8 mouse cellular contexts compared by ENCODE assay signal in genomic region chr12:59218640-59219321, GRCm38 (mm10). TPM values are rescaled to one million over a fixed set of nuclear protein-coding genes. Genes with fewer than 3 reads are reported as not detected.
A peak's percentile ranks its signal among the peaks of the same experiment; 100 is the strongest.
DNase-seq lines count a peak whose midpoint lies in the region; ATAC-seq and TF ChIP-seq lines count a peak whose summit lies in the region.

No protein-coding gene starts in this region.

- peak overlapping the region; percentile 95 for H3K27ac ChIP-seq in intestine, postnatal 0 days (ENCODE audit: low read depth, low read length)
- peak overlapping the region; percentile 49 for H3K27ac ChIP-seq in liver, embryonic 11.5 days (ENCODE audit: low read depth, low read length)
- peak overlapping the region; percentile 94 for H3K27ac ChIP-seq in midbrain, postnatal 0 days (ENCODE audit: low read depth, low read length)

- under 1% methylated on average over 46 of the region's 69 CpGs for WGBS in intestine, postnatal 0 days
- under 1% methylated on average over 69 of the region's 69 CpGs for WGBS in liver, embryonic 11.5 days
- WGBS in midbrain, postnatal 0 days: under 1% methylated on average over 57 of the region's 69 CpGs

- peak; percentile 68 for DNase-seq in spleen, postnatal 10 days (ENCODE audit: low spot score in 2 of 2)
- DNase-seq in spleen, adult 18-20 months: no peak
- peak; percentile 28 for DNase-seq in embryo, embryonic 10 days (ENCODE audit: low spot score)
- DNase-seq in gastrocnemius, adult 8-10 months (ENCODE audit: low spot score in 2 of 2): peak; percentile 3 to 13
- DNase-seq in liver, embryonic 11.5 days (ENCODE audit: low spot score): peak; percentile 58
- DNase-seq in midbrain, postnatal 0 days (ENCODE audit: low spot score): peak; percentile 38
- peak; percentile 43 to 52 for DNase-seq in thymus, adult 18-20 months

- peak overlapping the region; percentile 88 for H3K9ac ChIP-seq in intestine, postnatal 0 days (ENCODE audit: low read depth, low read length)
- H3K9ac ChIP-seq in liver, embryonic 11.5 days (ENCODE audit: low read depth, low read length): peak overlapping the region; percentile 85
- H3K9ac ChIP-seq in midbrain, postnatal 0 days (replicated peaks; ENCODE audit: low read length, poor library complexity, severe bottlenecking): peak overlapping the region; percentile 83

- H3K9me3 ChIP-seq in intestine, postnatal 0 days (ENCODE audit: control insufficient read depth): no peaks in the 10 kb centered on the region
- no peaks in the 10 kb centered on the region for H3K9me3 ChIP-seq in liver, embryonic 11.5 days (ENCODE audit: control insufficient read depth, low read length)
- no peaks in the 10 kb centered on the region for H3K9me3 ChIP-seq in midbrain, postnatal 0 days (ENCODE audit: low read length)

- no peaks in the 10 kb centered on the region for H3K4me1 ChIP-seq in intestine, postnatal 0 days (replicated peaks; ENCODE audit: control insufficient read depth, insufficient read depth, low read length)
- peaks cover 21% of the 10 kb centered on the region for H3K4me1 ChIP-seq in liver, embryonic 11.5 days (replicated peaks; ENCODE audit: control insufficient read depth, insufficient read depth, low read length)
- peaks cover 24% of the 10 kb centered on the region for H3K4me1 ChIP-seq in midbrain, postnatal 0 days (ENCODE audit: insufficient read depth, low read length)

- H3K27me3 ChIP-seq in intestine, postnatal 0 days (replicated peaks; ENCODE audit: control insufficient read depth, insufficient read depth, low read length): no peaks in the 10 kb centered on the region
- no peaks in the 10 kb centered on the region for H3K27me3 ChIP-seq in liver, embryonic 11.5 days (replicated peaks; ENCODE audit: control insufficient read depth, insufficient read depth, low read length)
- no peaks in the 10 kb centered on the region for H3K27me3 ChIP-seq in midbrain, postnatal 0 days (ENCODE audit: insufficient read depth, low read length)

- no peak for TF ChIP-seq CTCF in intestine, postnatal 0 days (IDR thresholded peaks at IDR 0.05; ENCODE audit: low read depth)
- TF ChIP-seq CTCF in midbrain, postnatal 0 days (IDR thresholded peaks at IDR 0.05): no peak

- peak; percentile 30 for ATAC-seq in intestine, postnatal 0 days
- ATAC-seq in liver, embryonic 11.5 days (replicated peaks; ENCODE audit: low FRiP score): peak; percentile 15
- ATAC-seq in midbrain, postnatal 0 days (ENCODE audit: low FRiP score): no peak; the same call in 1 of the 2 replicates

- H3K4me3 ChIP-seq in intestine, postnatal 0 days (ENCODE audit: low read depth, low read length): peak overlapping the region; percentile 86
- peak overlapping the region; percentile 81 for H3K4me3 ChIP-seq in liver, embryonic 11.5 days (ENCODE audit: low read depth, low read length)
- peak overlapping the region; percentile 97 for H3K4me3 ChIP-seq in midbrain, postnatal 0 days (ENCODE audit: low read depth, low read length)

- no peaks in the 10 kb centered on the region for H3K36me3 ChIP-seq in intestine, postnatal 0 days (ENCODE audit: control insufficient read depth, insufficient read depth)
- H3K36me3 ChIP-seq in liver, embryonic 11.5 days (ENCODE audit: control insufficient read depth, insufficient read depth, low read length): no peaks in the 10 kb centered on the region
- H3K36me3 ChIP-seq in midbrain, postnatal 0 days (ENCODE audit: insufficient read depth, low read length): no peaks in the 10 kb centered on the region

- H3K4me2 ChIP-seq in intestine, postnatal 0 days (replicated peaks; ENCODE audit: low read depth): peak overlapping the region; percentile 92
- H3K4me2 ChIP-seq in liver, embryonic 11.5 days: peak overlapping the region; percentile 89
- H3K4me2 ChIP-seq in midbrain, postnatal 0 days (ENCODE audit: low read depth, low read length, poor library complexity, severe bottlenecking): peak overlapping the region; percentile 76

RNA-seq across cellular contexts. Expression of gene Fbxo33, which starts 0.7 kb away (rescaled TPM):
- 1 to 10 TPM; 1.2 to 4.4 (median 3.3) TPM for total RNA-seq in gastrocnemius, adult 8-10 months (2022)
- 9.5 and 10.1 TPM in 2 replicates for polyA plus RNA-seq in intestine, postnatal 0 days (2015; fragmentation: Nextera tagmentation; extraction: Ambion mirVana)
- polyA plus RNA-seq in liver, embryonic 11.5 days (2014; fragmentation: Nextera tagmentation; extraction: Ambion mirVana): 13.3 and 15.1 TPM in 2 replicates
- 13.9 and 16.7 TPM in 2 replicates for total RNA-seq in midbrain, postnatal 0 days (2014; rRNA removed)
- 5.9 and 9.6 TPM in 2 replicates for polyA plus RNA-seq in midbrain, postnatal 0 days (2015; fragmentation: Nextera tagmentation; extraction: Ambion mirVana)

Comparison
In these comparisons a context has a peak if more than half of its experiments do, and no peak if none do; other contexts are left out.
1. DNase-seq: peak in spleen, postnatal 10 days (2 of 2), embryo, embryonic 10 days (single experiment), gastrocnemius, adult 8-10 months (2 of 2), liver, embryonic 11.5 days (single experiment), midbrain, postnatal 0 days (single experiment) and thymus, adult 18-20 months (2 of 2); none in spleen, adult 18-20 months (0 of 2).
2. Peak in every context shown above with its lines, with median percentiles within 50 percentile points of each other: H3K27ac ChIP-seq, H3K4me2 ChIP-seq, H3K4me3 ChIP-seq and H3K9ac ChIP-seq.